Mouse (Mus musculus) embryonic facial prominence, embryonic 13.5 days (tissue): ENCODE data around the gene Tbc1d4. TPM values are rescaled to one million over a fixed set of nuclear protein-coding genes. Genes with fewer than 3 reads are reported as not detected.

Experiments
- ATAC-seq: fragments of 200-750 bp; cut with Nextera tagmentation; 2 replicates; pipeline ENCODE4 v1.8.0; 2017; ENCODE audit warnings: low read depth; ENCODE audit not compliant: insufficient number of reproducible peaks, insufficient read depth, low FRiP score, low TSS enrichment
- H3K27ac ChIP-seq: fragments of 300-500 bp; sonication (generic); 2 replicates; pipeline ENCODE4 v1.5.1; 2015; ENCODE audit warnings: moderate library complexity, mild to moderate bottlenecking, inconsistent platforms
- H3K27me3 ChIP-seq: fragments of 300-500 bp; sonication (generic); 2 replicates; pipeline ENCODE4 v1.6.1; 2015; ENCODE audit warnings: mild to moderate bottlenecking, inconsistent platforms
- H3K36me3 ChIP-seq: fragments of 300-500 bp; sonication (generic); 2 replicates; pipeline ENCODE4 v1.6.1; 2015; ENCODE audit warnings: mild to moderate bottlenecking, inconsistent platforms
- H3K4me1 ChIP-seq: fragments of 300-500 bp; sonication (generic); 2 replicates; pipeline ENCODE4 v1.6.1; 2015; ENCODE audit warnings: inconsistent platforms
- H3K4me2 ChIP-seq: fragments of 300-500 bp; sonication (generic); 2 replicates; pipeline ENCODE4 v1.6.1; 2015; ENCODE audit warnings: moderate library complexity, mild to moderate bottlenecking, inconsistent platforms
- H3K4me3 ChIP-seq: fragments of 300-500 bp; sonication (generic); 2 replicates; pipeline ENCODE4 v1.5.1; 2015; ENCODE audit warnings: mild to moderate bottlenecking, inconsistent platforms
- H3K9ac ChIP-seq: fragments of 300-500 bp; sonication (generic); 2 replicates; pipeline ENCODE4 v1.6.1; 2015; ENCODE audit warnings: mild to moderate bottlenecking, inconsistent platforms
- H3K9me3 ChIP-seq: fragments of 300-500 bp; sonication (generic); 2 replicates; pipeline ENCODE4 v1.6.1; 2016; ENCODE audit warnings: inconsistent platforms
- WGBS: fragments of 180-500 bp; shearing (Covaris S2); methylation state at CpG from one replicate; pipeline ENCODE4 v1.1.7; 2015; ENCODE audit warnings: mixed read lengths; 5-methylcytosine and 5-hydroxymethylcytosine counted together
- polyA plus RNA-seq: library from polyadenylated mRNA; unstranded; fragments of >200 nt; fragmentation: Nextera tagmentation; extraction: Ambion mirVana; gene quantifications from 2 replicates; pipeline ENCODE4 v1.2.1, GENCODE M21; 2015

The Tbc1d4 gene
- polyA plus RNA-seq, 1 experiment from 2014 or later, result 11.1 TPM

DNA sequence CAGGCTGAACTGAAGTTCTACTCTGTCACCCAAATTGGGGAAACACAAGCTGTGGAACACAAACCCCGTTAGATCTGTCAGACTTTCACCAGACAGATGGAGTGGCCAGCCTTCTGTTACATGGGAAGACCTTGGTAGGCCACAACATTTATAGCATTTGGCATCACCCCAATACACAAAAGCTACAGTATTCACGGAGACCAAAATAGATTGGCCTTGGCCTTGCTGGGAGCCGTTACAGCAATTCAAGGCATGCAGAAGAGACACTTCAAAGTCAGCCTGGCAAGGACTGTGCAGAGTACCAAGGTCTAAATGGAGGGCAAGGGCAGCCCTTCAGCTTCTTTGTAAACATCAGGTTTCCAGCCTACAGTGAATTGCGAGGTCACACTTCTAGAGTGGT is 125.8 kb downstream of the Tbc1d4 start:
- WGBS, result 84% methylated on average over 4 of the region's 4 CpGs
- no peaks in the 10 kb centered on the region for H3K4me1 ChIP-seq
- no peak for ATAC-seq

DNA sequence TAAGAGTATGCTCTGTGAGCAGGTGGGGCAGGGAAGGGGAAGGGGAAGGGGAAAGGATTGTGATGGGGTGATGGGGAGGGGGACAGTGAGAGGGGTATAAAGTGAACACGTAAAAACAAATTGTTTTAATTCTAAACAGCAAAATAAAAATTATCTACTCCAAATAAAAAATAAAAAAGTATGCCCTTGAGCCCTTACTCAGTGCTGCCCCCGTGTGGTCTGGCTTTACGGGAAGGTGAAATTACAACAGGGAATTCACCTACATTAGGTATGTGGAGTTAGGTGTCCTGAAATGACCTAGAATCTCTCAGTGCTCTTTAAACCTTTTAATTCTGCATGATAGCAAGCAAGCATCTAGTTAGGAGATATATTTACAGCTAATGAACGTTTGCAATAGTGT is 126.7 kb downstream of the Tbc1d4 start:
- no peaks in the 10 kb centered on the region for H3K9me3 ChIP-seq
- no peak overlapping the region for H3K27ac ChIP-seq
- WGBS, result 42% methylated on average over 4 of the region's 4 CpGs
- no peaks in the 10 kb centered on the region for H3K27me3 ChIP-seq
- ATAC-seq, result no peak
- no peak overlapping the region for H3K4me3 ChIP-seq
- peaks cover 4% of the 10 kb centered on the region; the same call in 1 of the 2 replicates for H3K36me3 ChIP-seq
- H3K4me1 ChIP-seq, result no peaks in the 10 kb centered on the region
- H3K9ac ChIP-seq, result no peak overlapping the region
- H3K4me2 ChIP-seq, result no peak overlapping the region

More for the DNA sequence above, 125.8 kb downstream of the Tbc1d4 start:
- Histone ChIP-seq H3K9me3 (no peaks in the 10 kb centered on the region), H3K27me3 (no peaks in the 10 kb centered on the region), H3K27ac (no peak overlapping the region), H3K36me3 (peaks cover 4% of the 10 kb centered on the region; the same call in 1 of the 2 replicates), H3K4me2 (no peak overlapping the region), H3K4me3 (no peak overlapping the region), H3K9ac (no peak overlapping the region)

DNA sequence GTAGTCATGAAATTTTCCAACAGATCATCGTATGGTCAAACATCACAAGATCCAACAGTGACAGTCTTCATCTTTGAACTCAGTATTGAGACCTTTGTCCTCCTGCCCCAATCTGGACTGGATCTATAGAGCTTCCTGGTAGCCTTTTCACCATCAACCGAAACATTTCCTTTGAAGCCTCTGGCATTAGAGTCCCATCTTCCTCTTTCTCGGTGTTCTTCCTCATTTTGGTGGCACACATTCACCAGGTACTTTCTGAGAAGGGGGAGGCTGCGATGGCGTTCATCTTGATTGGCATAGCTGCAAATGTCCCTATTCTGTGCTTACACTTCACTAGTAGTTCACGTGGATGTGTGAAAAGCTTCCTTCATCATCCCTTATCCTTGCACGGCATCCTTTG is 127.8 kb downstream of the Tbc1d4 start:
- Histone ChIP-seq H3K4me3 (no peak overlapping the region), H3K27me3 (no peaks in the 10 kb centered on the region), H3K4me1 (no peaks in the 10 kb centered on the region), H3K27ac (no peak overlapping the region), H3K9ac (no peak overlapping the region), H3K36me3 (peaks cover 4% of the 10 kb centered on the region; the same call in 1 of the 2 replicates), H3K9me3 (no peaks in the 10 kb centered on the region), H3K4me2 (no peak overlapping the region)
- 91% methylated on average over 7 of the region's 7 CpGs for WGBS
- no peak for ATAC-seq

DNA sequence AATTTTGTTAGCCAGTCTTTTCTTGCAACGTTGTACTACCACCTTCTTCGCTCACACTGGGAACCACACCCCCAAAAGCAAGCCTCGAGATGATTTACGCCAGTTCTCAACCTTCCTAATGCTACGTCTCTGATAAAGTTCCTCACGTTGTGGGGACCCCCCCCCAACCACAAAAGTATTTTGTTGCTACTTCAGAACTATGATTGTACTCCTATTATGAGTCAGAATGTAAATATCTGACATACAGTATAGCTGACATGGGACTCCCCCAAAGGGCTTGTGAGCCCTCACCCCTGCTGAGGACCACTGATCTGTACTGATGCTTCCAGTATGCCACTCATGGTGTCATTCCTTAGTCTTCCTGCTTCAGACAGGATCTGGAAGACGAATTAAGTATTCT is 128.4 kb downstream of the Tbc1d4 start:
- no peak for ATAC-seq
- Histone ChIP-seq H3K4me3 (no peak overlapping the region), H3K9me3 (no peaks in the 10 kb centered on the region), H3K4me2 (no peak overlapping the region), H3K27me3 (no peaks in the 10 kb centered on the region), H3K9ac (no peak overlapping the region), H3K4me1 (no peaks in the 10 kb centered on the region), H3K27ac (no peak overlapping the region), H3K36me3 (peaks cover 4% of the 10 kb centered on the region; the same call in 1 of the 2 replicates)
- 89% methylated on average over 7 of the region's 7 CpGs for WGBS

DNA sequence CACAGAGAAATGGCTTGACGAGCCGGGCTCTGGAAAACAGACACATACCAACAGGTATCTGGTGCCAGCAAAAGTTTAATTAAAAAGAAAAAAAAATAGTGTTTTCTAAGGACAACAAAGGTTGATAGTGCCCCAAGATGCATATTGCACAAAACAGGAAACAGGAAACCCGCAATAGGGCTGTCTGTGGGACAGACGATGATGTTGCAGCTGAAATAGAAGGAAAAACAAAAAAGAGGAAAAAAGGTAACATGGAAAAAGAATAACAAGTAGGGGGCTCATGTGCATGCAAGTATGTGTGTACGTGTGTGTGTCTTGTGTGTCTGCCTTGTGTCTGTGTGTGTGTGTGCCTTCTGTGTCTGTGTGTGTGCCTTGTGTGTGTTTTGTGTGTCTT is 131.2 kb downstream of the Tbc1d4 start:
- H3K36me3 ChIP-seq, result peaks cover 4% of the 10 kb centered on the region; the same call in 1 of the 2 replicates
- ATAC-seq, result no peak

DNA sequence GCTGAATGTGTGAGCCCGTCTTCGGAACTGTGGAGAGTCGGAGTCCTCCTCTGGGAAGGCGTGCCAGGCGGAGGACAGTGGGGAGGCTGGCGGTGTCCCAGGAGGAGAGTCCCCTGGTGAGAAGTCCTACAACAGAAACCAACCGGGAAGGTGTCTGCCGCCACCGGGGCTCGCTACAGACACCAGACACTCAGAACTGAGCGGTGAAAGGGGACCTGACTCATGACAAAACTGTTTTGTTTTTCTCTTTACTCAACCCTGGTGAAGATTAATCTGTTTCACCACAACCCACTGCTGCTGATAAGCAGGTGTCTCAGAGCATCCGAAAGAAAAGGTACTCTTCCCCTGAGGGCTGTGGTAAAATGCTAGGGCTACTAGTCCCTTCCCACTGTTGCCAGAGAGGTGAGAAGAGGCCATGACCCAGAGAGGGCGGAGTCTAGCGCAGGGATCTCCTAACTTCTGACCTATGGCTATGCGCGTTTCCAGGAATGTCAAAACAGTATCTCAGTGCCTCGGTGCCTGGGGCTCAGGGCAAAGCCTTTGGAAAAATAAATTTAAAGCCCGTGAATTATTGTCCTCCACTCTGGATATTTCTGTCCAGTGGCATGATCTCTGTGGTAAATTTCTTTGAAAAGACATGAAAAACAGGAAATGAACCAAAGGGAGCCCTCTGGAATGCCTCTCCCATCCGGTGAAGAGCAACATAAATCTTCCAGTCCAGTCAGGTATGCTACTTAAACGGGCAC is 131.7 kb downstream of the Tbc1d4 start:
- no peak overlapping the region for H3K9ac ChIP-seq
- H3K4me3 ChIP-seq, result no peak overlapping the region
- WGBS, result 76% methylated on average over 20 of the region's 20 CpGs
- H3K27ac ChIP-seq, result no peak overlapping the region
- no peaks in the 10 kb centered on the region for H3K9me3 ChIP-seq
- no peak for ATAC-seq
- peaks cover 4% of the 10 kb centered on the region; the same call in 1 of the 2 replicates for H3K36me3 ChIP-seq
- no peaks in the 10 kb centered on the region for H3K27me3 ChIP-seq
- H3K4me2 ChIP-seq, result no peak overlapping the region
- no peaks in the 10 kb centered on the region for H3K4me1 ChIP-seq

More for the DNA sequence above, 131.2 kb downstream of the Tbc1d4 start:
- no peaks in the 10 kb centered on the region for H3K9me3 ChIP-seq
- H3K27ac ChIP-seq, result no peak overlapping the region
- H3K4me2 ChIP-seq, result no peak overlapping the region
- H3K27me3 ChIP-seq, result no peaks in the 10 kb centered on the region
- H3K4me3 ChIP-seq, result no peak overlapping the region
- no peaks in the 10 kb centered on the region for H3K4me1 ChIP-seq
- 81% methylated on average over 5 of the region's 5 CpGs for WGBS
- H3K9ac ChIP-seq, result no peak overlapping the region

DNA sequence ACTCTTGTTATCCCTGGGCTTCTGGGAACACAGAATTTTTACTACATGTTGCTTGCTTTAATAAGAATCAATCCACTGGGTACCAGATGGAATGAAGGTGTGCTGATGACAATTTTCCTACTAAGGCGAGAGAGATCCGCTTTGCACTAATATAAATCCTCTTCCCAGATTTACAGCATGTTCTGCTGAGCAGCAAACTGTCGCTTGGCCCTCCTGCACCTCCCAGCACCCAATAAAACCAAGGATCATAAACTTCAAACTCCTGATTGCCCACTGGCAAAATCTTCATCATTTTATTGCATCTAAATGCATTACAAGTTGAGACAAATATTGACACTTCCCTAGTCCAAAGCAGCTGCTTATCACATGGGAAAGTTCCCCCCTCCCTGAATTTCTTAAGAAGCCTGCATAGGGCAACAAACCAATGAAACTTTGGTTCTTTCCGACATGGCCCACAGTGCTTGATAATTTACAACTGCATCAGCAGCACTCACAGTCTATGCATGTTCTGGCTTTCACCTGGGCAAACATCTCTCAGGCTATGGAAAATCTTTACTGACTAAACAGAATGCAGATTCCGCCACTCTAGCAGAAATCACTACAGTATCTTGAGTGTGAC is 139.4 kb downstream of the Tbc1d4 start:
- Histone ChIP-seq H3K4me3 (no peak overlapping the region), H3K4me1 (no peaks in the 10 kb centered on the region), H3K27ac (no peak overlapping the region), H3K27me3 (no peaks in the 10 kb centered on the region), H3K9me3 (no peaks in the 10 kb centered on the region), H3K4me2 (no peak overlapping the region), H3K36me3 (no peaks in the 10 kb centered on the region), H3K9ac (no peak overlapping the region)
- ATAC-seq, result no peak
- 86% methylated on average over 5 of the region's 5 CpGs for WGBS

DNA sequence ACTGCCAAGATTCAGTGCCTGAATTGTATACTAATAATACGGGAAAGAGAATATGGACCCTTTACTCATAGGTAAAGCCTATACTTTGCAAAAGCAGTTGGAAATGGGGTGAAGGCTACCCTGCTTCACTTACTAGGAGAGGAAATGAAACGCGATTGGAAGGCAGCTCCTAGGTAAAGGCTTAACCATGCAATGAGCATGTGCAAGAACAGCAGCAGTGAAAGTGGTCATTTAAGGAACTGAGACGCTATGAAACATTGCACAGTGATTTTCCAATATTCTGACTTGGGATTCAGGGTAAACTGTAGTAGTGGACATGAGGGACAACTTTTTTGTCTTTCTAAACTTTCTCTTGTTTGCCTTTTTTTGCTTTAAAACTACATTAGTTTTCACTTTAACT is 140.8 kb downstream of the Tbc1d4 start:
- Histone ChIP-seq H3K27me3 (no peaks in the 10 kb centered on the region), H3K4me1 (no peaks in the 10 kb centered on the region), H3K4me2 (no peak overlapping the region), H3K9me3 (no peaks in the 10 kb centered on the region), H3K36me3 (no peaks in the 10 kb centered on the region), H3K9ac (no peak overlapping the region), H3K27ac (no peak overlapping the region), H3K4me3 (no peak overlapping the region)
- ATAC-seq, result no peak
- WGBS, result 90% methylated on average over 4 of the region's 4 CpGs

DNA sequence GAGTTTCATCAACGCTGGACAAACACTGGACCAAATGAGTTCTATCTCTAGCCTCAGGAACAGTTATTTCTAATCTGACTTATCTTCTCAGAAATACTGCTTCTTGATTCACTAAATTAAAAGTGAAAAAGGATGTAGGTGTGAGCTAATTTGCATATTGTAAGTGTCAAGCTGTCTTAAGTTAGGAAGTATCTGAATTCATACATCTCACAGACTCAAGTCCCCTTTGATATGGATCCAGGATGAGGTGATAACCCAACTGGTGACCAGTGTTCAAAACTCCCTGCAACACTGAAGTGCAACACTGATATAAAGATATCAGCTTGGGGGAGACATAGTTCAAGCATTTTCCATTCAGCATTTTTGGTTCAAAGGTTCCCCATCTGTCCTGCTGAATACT is 141.5 kb downstream of the Tbc1d4 start:
- no peak overlapping the region for H3K27ac ChIP-seq
- H3K9ac ChIP-seq, result no peak overlapping the region
- H3K4me2 ChIP-seq, result no peak overlapping the region
- H3K27me3 ChIP-seq, result no peaks in the 10 kb centered on the region
- no peaks in the 10 kb centered on the region for H3K9me3 ChIP-seq
- no peak for ATAC-seq
- no peak overlapping the region for H3K4me3 ChIP-seq
- H3K4me1 ChIP-seq, result no peaks in the 10 kb centered on the region
- H3K36me3 ChIP-seq, result no peaks in the 10 kb centered on the region
- WGBS, result 98% methylated on average over 1 of the region's 1 CpGs

DNA sequence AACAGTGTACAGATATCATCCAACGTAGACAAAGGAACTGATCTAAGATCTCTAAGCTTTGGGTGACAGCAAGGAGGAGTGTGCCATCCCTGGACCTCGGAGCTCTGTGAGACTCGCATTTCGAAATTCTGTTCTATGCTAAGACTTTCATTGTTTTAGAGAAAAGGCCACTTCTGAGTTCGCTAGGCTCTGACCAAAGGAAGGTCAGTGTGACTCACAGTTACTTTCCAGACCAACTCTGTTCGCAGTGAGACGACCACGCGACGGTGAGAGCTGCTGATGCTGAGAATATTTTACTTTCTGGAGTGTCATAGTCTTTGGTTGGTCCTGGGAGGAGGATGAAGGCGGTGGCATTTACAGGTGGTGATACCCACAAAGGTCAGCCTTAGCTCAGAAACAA is 142.5 kb downstream of the Tbc1d4 start:
- Histone ChIP-seq H3K36me3 (no peaks in the 10 kb centered on the region), H3K27ac (no peak overlapping the region), H3K4me3 (no peak overlapping the region), H3K27me3 (no peaks in the 10 kb centered on the region), H3K9ac (no peak overlapping the region), H3K4me2 (no peak overlapping the region), H3K4me1 (no peaks in the 10 kb centered on the region), H3K9me3 (no peaks in the 10 kb centered on the region)
- WGBS, result 90% methylated on average over 11 of the region's 11 CpGs
- no peak for ATAC-seq

DNA sequence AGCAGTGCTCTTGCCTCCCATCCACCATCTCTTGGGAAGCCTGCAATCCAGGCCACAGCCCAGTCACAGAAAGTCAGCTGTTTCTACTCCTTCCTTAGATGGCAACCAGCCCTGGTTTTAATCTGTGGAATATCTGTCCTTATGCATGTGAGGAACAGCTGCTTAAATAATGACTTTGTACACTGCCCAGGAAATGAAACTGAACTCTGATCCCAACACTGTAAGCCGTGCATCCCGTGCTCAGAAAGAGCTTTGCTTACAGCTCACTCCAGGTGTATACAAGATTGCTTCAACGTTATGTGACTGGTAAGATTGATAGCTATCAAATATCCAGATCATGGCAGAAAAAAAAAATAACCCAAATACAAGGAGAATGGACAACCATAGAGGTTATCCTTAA is 143.1 kb downstream of the Tbc1d4 start:
- WGBS, result 78% methylated on average over 3 of the region's 3 CpGs
- no peaks in the 10 kb centered on the region for H3K27me3 ChIP-seq
- H3K27ac ChIP-seq, result no peak overlapping the region
- no peaks in the 10 kb centered on the region for H3K9me3 ChIP-seq
- H3K36me3 ChIP-seq, result no peaks in the 10 kb centered on the region
- no peak overlapping the region for H3K9ac ChIP-seq
- no peak overlapping the region for H3K4me2 ChIP-seq
- no peak for ATAC-seq
- no peak overlapping the region for H3K4me3 ChIP-seq
- H3K4me1 ChIP-seq, result no peaks in the 10 kb centered on the region

DNA sequence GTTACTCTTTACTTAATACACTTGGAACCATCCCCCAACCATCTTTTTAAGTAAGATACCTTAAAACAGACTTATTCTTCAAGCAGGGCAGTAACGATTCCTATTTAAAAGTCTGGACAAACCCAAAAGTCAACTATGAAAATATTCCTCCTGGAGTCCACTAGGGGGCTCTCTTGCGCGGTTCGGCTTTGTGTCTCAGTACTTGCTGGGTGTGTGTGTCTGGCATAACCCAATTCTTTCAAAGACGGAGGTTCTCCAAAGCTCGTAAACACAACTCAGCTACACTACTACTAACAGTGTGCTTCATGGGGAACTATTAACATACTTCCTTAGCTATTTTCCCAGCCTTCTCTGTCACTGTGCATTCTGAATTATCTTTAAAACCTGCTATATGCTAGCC is 148.2 kb downstream of the Tbc1d4 start:
- H3K4me1 ChIP-seq, result no peaks in the 10 kb centered on the region
- H3K9ac ChIP-seq, result no peak overlapping the region
- no peaks in the 10 kb centered on the region for H3K9me3 ChIP-seq
- H3K27ac ChIP-seq, result no peak overlapping the region
- no peaks in the 10 kb centered on the region for H3K27me3 ChIP-seq
- WGBS, result 26% methylated on average over 6 of the region's 6 CpGs
- no peaks in the 10 kb centered on the region for H3K36me3 ChIP-seq
- H3K4me3 ChIP-seq, result no peak overlapping the region
- no peak overlapping the region for H3K4me2 ChIP-seq
- ATAC-seq, result no peak
